Mouse (Mus musculus) frontal cortex, adult (tissue): Measurements from ENCODE around the gene Serping1.

Experiments used
- ATAC-seq: cut with Nextera tagmentation; 2 replicates; pipeline ENCODE4 v1.9.2; 2017; ENCODE audit warnings: mild to moderate bottlenecking, moderate library complexity, mixed read lengths; ENCODE audit not compliant: low TSS enrichment

The Serping1 gene

DNA sequence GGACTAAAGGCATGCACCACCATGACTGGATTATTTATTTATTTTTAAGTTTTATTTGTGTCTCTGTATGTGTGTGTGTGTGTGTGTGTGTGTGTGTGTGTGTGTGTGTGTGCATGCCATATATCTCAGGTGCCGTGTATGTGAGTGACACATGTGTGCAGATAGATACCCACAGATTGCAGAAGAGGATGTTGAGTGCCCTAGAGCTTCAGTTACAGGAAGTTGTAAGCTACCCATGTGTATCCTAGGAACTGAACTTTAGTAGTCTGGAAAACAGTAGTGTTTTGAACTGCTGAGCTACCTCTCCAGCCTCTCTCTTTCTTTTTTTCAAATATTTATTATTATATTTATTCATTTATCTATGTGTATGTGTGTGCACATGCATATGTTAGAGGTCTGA, 8.1 kb upstream of the Serping1 start:
- ATAC-seq: no peak

DNA sequence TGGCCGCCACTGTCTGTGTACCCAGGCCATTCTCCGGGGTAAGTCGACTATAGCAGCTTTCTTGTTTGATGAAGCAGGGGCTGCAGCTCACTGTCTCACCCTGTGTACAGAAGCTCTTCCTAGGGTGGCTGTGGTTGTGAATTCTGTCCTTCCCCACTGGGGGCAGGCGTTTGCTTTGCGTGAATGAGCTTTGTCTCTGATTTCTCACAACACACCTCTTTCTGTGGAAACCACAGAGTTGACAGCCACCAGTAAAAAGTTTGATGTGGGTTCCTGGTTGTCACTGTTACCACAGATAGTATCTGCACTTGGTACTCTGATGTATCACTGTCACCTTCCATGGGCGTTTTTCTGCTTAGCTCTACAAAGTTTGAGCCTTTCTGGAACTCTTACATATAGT, 4.0 kb upstream of the Serping1 start:
- ATAC-seq: peak; percentile 62; the same call in 1 of the 2 replicates

DNA sequence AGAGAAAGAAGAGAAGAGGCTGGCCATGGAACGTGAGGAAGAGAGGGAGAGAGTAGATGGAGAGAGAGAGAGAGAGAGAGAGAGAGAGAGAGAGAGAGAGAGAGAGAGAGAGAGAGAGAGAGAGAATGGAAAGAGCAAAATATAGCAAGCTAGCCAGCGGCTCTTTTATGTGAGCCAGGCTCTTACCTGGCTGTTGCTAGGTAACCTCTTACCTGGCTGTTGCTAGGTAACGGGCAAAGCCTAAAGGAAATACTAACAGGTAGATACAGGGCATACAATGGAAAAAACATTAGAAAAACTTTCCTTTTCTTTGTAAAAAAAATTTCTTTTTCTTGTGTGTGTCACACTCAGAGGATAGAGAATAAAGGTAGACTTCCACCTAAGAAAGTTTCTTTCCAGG, 2.5 kb upstream of the Serping1 start:
- no peak for ATAC-seq

DNA sequence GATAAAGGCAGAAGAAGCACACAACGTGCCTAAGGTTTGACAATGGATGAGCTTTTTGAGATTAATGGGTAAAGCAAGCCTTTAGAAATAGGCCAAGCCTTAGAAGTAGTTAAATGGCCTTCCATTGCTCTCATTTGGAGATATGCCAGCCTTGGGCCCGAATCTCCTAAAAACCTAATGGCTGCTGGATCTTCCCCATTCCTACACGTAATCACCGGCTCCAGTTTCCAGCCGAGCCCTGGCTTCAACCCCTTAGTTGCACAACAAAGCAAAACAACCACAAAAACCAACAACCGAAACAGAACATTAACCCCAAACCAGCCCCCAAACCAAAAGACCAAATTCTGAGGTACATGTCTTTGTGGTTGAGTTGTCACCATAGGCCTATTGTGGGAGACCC, 421 bp upstream of the Serping1 start:
- ATAC-seq: no peak

DNA sequence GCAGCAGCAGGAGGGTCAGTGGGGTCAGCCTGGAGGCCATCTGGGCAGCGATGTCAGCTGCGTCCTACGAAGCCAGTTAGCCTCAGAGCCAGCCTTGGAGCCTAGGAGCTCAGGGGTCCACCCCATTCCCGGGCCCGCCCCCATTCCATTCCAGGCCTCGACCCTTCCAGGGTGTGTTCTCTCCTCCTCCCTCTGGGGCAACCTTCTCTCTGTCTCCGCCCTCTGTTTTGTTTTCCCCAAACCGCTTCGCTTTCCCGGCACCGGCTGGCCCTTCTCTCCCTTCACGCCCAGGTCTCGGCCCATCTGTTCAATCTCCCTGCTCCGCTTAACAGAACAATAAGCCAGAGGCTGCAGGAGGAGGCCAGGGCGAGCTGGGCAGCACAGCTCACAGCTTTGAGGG, 493 bp downstream of the Serping1 start:
- peak; percentile 57; the same call in 1 of the 2 replicates for ATAC-seq

DNA sequence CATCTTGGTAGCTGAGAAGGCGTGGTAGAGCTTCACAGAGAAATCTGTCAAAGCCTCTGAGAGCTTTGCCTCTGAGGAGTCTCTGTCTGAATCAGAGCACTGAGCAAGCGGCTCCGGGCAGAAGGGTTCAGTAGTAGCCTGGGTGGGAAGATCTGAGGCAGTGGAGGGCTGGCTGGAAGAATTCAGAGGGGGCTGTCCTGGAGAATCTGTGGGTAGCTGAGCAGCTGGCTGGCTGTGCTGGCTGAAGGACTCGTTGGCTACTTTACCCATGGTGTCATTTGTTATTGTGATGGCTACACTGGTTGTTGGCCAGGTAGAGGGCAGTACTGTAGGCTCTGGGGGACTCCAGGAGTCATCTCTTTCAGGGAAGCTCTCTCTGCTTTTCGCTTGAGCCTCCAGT, 2.0 kb downstream of the Serping1 start:
- ATAC-seq: no peak

DNA sequence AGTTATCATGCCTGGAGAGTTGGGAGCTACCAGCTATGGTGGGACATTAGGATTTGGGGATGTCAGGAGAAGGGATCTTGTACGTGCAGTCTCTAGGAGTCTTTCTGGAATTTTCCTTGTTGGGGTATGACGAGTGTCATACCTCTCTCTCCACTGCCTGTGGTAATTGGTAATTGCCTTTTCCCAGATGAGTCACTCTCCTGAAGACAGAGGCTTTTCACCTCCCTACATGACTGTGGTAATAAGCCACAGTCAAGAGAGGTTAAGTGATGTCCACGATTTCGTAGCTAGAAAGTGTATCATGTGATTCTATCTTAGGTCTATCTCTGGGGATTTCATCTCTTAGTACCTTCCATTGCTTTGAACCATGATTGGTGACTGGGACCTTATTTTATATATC, 2.8 kb downstream of the Serping1 start:
- no peak for ATAC-seq

DNA sequence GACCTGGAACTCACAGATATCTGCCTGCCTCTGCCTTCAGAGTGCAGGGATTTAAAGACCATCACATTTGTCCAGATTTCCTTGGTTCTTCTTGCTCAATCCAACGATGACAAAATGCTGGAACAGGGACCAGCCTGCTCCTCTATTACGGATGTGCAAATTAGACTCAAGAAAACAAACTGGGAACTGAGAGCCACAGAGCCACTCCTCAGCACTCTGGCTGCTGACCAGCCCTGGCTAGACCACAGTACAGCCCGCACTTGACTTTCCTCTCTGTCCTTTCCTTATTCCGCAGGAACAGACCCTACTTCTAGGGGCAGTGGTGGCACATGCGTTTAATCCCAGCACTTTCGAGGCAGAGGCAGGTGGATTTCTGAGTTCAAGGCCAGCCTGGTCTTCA, 4.7 kb downstream of the Serping1 start:
- no peak for ATAC-seq

DNA sequence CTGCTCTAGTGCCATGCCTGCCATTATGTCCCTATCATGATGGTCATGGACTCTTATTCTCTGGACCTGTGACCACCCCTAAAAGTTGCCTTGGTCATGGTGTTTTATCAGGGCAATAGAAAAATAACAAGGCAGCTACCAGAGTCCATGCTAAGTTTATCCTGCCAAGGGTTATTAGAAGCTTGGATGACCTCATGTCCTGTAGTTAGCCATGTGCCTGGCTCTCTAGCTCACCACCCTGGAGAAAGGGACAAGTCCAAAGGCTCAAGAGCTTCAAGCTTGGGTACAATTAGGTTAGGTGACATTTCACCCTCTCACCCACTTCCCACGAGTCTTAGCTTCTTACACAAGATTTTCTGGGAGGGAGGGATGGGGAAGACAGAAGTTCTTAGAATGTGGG, 12.4 kb downstream of the Serping1 start:
- ATAC-seq: no peak

DNA sequence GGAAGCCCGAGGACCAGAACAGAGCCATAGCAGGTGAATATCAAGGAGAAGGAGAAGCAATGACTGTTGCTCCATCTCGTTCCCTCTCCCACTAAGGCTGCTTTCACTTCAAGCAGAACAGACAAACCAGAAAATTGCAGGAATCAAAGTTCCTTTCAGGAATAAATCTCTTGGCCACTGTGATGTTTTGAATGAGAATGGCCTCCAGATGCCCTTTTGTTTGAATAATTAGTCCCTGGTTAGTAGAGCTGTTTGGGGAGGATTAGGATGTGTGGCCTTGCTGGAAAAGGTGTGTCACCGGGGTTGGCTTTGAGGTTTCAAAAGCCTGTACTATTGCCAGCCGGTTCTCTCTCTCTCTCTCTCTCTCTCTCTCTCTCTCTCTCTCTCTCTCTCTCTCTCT, 12.9 kb downstream of the Serping1 start:
- no peak for ATAC-seq

DNA sequence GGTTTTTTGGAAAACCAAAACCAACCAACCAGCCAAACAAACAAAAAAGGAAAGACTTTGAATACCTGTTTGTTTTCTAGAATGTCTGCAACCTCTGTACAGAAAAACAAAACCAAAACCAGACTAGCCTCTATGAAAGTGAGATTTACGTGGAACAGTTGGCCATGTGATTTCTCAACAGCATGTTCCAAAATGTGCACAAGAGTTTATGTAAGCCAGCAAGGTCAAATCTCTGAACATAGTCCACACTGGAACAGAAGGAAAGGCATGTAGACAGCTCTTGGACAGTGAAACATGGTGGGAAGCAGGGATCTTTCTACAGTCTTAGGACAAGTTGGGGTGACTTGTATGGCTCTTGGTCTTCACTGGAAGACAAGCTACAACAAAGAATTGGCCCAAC, 13.4 kb downstream of the Serping1 start:
- no peak for ATAC-seq

DNA sequence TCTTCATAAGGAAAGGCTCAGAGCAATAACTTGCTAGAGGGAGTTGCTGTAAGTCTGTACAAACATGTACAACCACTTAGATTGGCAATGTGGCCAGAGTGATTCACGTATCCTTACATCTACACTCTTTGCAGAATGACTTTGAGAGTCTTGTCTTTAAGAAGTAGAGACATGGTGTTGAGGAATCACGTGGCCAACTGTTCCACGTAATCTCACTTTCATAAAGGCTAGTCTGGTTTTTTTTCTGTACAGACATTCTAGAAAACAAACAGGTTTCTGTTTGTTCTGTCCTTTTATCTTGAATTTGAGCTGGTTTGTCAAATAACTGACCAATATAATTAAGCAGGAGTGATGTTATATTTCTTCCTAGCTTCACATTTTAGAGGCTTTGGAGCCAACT, 13.9 kb downstream of the Serping1 start:
- ATAC-seq: no peak

DNA sequence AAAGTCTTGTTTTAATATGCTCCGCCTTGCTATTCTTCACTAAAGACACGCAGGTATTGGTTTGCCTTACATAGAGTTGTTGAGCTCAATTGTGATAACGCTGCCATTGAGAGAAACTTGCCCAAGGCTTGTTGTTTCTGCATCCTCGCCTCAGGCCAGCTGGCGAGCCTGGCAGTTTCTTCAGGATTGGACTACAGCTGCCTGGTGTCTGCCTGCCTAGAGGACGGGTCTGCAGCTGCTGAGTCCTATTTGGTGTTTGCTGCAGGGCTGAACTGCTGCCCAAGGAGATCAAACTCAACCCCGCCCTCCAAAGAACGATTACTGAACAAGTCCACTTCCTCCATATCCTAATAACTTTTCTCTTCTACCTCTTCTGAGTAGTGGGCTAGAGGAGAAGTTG, 14.5 kb downstream of the Serping1 start:
- no peak for ATAC-seq

DNA sequence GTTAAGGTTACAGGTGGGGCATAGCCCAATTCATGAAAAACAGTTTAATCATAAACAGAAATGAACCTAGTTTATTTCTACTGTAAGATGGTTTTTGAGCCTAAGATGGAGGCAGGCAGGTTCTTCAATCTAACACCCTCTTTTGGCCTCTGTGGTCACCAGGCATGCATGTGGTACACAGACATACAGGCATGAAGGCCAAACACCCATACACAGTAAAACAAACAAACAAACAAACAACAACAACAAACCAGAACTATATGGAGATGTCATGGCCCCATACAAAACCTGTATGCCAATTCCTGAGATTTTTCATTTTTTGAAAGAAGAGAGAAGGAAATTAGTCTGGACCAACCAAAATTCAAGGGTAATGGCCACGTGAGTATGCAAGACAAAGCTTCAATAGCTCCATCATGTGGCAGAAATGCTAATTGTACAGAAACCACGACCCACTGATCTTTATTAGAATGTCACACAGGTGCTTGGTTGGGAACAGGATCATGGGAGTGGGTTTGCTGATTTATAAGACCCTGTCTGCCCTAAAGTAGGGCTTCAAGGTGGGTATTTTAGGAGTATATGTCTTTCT, 16.6 kb downstream of the Serping1 start:
- ATAC-seq: peak; percentile 92

DNA sequence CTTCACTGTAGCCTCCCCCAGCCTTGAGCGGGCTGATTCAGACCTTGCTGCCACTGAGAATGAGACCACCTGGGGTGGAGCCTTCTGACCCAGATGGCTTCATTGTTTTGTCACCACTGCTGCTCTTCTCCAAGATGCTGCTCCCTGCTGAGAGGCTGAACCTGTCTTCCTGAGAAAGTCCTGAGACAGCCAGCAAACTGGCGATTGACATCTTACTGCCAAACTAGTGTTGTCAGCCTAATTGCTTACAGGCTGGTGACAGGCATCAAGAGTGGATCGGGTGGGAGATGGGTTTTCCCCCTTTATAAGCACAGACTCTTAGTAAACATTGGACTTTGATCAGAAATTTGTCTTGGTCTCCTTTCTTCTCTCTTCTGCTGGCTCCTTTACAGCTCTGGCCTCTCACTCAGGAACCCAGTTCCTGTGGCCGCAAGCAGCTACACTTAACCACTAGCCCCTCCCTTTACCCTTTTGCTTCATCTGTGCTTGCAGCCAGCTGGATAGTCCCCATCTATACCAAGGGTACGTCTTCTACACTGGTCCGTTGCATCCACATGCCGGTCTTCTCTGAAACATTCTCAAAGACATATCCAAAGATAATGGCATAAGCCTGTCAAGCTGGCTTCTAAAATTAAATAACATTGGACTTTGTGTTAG, 18.1 kb downstream of the Serping1 start:
- ATAC-seq: no peak

DNA sequence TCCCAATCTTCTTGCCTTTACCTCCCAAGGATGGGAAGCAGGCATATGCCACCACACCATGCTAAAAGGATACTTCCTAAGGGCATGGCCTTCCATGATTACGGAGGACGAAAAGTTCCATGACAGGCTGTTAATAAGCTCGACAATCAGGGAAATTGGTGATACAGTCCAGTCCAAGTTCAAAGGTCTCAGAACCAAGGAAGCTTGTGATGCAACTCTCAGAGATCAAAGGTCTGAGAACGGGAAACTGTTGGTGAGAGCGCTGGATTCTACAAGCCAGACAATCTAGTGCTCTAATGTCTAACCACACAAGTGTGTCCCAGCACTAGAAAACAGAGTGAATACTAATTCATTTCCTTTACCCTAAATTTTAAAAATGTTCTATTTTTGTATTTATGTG, 19.0 kb downstream of the Serping1 start:
- no peak for ATAC-seq

DNA sequence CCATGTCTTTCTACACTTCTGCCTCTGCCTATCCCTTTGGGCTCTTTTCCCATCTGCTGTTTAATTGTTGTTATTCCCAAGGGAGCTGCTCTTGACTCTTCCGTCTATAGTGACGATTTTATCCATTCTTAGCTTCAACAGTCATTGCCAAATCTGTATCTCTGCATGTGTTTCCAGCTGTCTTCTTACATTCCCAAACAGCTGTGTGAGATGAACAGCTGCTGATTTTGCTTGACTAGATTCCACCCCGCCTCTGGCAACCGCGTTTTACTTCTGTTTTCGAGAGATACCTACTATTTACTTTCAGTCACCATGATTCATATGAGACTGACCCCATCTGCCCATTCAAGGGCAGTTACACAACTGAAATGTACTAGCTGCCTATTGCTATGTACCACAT, 25.1 kb downstream of the Serping1 start:
- ATAC-seq: peak; percentile 41; the same call in 1 of the 2 replicates

DNA sequence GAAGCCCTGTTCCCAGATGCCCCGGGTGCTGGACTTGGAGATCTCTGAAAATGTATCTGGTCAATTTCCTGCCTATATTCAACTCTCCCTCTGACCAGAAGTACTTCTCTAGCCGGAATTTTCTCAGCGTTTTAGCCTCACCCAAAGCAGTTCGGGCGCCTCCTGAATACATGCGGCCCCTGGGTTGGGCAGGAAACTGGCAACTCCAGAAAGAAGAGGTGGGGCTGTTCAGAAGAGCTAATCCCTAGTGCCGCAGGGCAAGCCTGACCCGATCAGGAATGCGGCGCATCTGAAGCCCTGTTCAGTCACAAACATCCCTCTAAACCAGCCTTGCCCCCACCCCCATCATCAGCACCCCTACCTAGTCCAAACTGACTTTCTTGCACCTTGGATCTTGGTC, 31.1 kb downstream of the Serping1 start:
- no peak for ATAC-seq

DNA sequence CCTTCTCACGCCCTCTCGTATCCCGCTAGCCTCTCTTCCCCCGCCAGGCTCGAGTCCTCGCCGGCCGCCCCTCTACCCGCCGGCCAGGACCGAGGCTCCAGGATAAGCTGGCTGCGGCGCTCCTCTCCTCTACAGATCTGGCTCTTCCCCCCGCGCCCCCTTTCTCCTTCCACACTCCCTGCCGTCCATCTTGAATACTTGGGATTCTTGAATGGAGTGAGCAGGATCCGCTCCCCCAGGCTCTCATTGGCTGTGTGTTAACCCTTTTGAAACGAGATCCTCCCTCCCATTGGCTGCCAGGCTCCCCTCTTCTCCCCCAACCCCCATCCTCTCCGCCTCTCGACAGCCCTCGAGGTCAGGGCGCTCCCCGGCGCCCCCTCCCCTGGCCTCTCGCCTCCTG, 31.7 kb downstream of the Serping1 start, which contains the start of gene Gm19426:
Gene Gm19426, minus strand, starts transcription at position 95 of the 400 bp plus-strand sequence.
- peak; percentile 78 for ATAC-seq

DNA sequence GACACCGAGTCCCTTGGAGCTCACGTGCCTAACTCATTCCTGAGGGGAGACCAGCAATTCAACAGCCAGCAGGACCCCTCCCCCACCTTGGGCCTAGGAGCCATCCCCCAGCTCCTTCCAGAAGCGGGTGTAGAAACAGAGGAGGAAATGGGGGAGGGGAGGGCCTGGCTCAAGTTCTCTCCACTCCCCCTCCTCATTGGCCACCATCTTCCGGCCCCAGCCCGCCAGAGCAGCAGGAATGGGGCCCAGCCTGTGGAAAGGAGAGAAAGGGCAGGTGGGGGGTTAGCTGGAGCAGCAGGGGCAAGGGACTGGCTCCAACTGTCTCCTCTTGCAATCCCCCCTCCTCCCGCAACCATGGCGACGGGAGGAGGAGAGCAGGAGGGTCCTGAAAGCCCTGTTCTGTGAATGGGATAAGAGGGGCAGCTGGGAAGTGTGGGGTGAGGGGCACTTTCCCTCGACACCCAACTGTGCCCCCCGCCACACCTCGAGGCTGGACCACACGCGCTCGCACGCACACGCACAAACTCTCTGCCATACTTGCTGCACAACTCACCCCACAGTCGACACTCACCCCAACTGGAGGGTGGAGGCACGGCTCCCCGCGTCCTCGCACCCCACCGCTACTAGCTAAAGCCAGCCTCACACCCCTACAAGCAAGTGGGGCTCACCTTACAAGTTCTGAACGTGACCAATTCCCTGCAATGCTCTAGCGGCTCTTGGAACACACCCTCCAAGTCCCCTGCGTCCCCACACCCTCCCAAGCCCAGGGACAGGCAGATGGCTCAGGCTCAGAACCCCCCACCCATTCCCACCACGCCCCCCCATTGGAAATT, 32.6 kb downstream of the Serping1 start:
- no peak for ATAC-seq

DNA sequence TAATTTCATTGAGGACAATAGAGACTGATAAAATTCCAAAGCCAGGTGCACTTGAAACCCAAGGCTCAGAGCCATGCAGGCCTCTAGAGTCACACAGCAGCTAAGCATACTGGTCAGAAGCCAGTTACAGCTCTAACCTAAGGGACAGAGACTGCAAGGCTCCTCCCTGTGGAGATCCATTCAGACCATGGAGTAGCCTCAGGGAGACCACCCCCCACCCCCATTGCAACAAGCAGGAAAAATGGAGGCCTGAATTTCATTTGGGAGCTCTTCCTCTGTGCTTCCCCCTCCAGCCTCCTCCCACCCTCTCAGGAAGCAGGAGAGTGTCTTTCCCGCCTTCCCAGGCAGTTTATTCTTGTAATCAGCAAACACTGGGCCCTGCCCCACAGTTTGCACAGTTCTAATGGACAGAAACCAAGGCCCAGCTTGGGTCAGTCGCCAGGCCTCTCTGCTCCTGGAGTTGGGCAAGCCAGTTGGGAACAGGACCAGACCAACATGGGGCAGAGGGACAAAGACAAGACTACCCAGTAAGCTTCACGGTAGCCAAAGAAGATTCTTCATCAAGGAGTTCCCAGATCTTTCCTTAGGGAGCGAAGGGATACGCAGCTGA, 33.3 kb downstream of the Serping1 start:
- ATAC-seq: no peak

DNA sequence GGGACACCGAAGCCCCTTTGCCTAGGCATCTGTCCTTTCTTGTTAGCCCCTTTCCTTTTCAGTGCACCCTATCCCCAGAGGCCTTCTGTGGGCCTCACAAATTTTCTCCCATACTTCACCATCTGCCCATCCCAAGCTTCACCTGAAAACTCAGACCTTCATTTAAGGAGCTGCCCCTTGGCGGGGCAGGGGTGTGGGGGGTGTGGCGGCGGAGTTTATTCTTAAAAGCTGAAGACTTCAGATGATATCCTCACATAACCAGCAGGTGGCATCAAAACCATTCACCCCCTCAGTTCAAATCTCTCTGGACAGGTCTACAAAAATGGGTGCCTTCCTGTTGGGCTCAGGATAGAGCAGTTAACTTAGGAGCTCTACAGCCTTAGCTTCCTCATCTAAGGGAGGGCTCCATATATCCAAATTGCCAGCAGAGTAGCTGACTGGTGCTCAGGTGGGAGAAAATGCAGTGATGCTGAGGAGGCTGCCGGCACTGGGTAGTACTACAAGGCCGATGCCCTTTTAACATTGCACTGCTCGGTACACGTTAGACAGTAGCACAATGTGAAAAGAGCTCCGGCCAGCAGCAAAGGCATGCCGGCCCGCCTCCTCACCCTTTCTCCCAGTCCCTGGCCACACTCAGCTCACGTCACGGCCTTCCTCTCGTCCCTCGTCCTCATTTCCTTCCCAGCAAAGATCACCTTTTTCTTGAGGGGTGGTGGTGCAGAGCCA, 34.5 kb downstream of the Serping1 start:
- ATAC-seq: no peak
